Mouse (Mus musculus) liver, embryonic 12.5 days (tissue): ENCODE measurements around the gene Snx11. TPM values are rescaled to one million over a fixed set of nuclear protein-coding genes. Genes with fewer than 3 reads are reported as not detected.

ENCODE experiments used
- ATAC-seq: fragments of 200-750 bp; cut with Nextera tagmentation; 2 replicates; pipeline ENCODE4 v1.8.0; 2017; ENCODE audit warnings: moderate number of reproducible peaks, mild to moderate bottlenecking, moderate library complexity
- H3K27ac ChIP-seq: fragments of 300-500 bp; sonication (generic); 2 replicates; pipeline ENCODE4 v1.5.1; 2016; ENCODE audit warnings: mild to moderate bottlenecking
- H3K27me3 ChIP-seq: fragments of 300-500 bp; sonication (generic); replicated peaks from 2 replicates; pipeline ENCODE4 v1.6.1; 2016; ENCODE audit warnings: mild to moderate bottlenecking, moderate library complexity
- H3K36me3 ChIP-seq: fragments of 300-500 bp; sonication (generic); 2 replicates; pipeline ENCODE4 v1.6.1; 2016; ENCODE audit warnings: mild to moderate bottlenecking, moderate library complexity
- H3K4me1 ChIP-seq: fragments of 300-500 bp; sonication (generic); 2 replicates; pipeline ENCODE4 v1.6.1; 2016
- H3K4me2 ChIP-seq: fragments of 300-500 bp; sonication (generic); 2 replicates; pipeline ENCODE4 v1.6.1; 2016; ENCODE audit warnings: mild to moderate bottlenecking, moderate library complexity
- H3K4me3 ChIP-seq: fragments of 300-500 bp; sonication (generic); 2 replicates; pipeline ENCODE4 v1.5.1; 2016; ENCODE audit warnings: mild to moderate bottlenecking, moderate library complexity
- H3K9ac ChIP-seq: fragments of 300-500 bp; sonication (generic); 2 replicates; pipeline ENCODE4 v1.6.1; 2016; ENCODE audit warnings: mild to moderate bottlenecking, moderate library complexity
- H3K9me3 ChIP-seq: fragments of 300-500 bp; sonication (generic); replicated peaks from 2 replicates; pipeline ENCODE4 v1.6.1; 2016; ENCODE audit warnings: mild to moderate bottlenecking, moderate library complexity
- WGBS: fragments of 180-500 bp; shearing (Covaris S2); methylation state at CpG from one replicate; pipeline ENCODE4 v1.1.7; 2016; ENCODE audit not compliant: insufficient replicate concordance; 5-methylcytosine and 5-hydroxymethylcytosine counted together
- polyA plus RNA-seq: library from polyadenylated mRNA; unstranded; fragments of >200 nt; fragmentation: Nextera tagmentation; extraction: Ambion mirVana; gene quantifications from 2 replicates; pipeline ENCODE4 v1.2.1, GENCODE M21; 2016

The Snx11 gene
- polyA plus RNA-seq, 1 experiment from 2014 or later = 14.4 TPM

DNA sequence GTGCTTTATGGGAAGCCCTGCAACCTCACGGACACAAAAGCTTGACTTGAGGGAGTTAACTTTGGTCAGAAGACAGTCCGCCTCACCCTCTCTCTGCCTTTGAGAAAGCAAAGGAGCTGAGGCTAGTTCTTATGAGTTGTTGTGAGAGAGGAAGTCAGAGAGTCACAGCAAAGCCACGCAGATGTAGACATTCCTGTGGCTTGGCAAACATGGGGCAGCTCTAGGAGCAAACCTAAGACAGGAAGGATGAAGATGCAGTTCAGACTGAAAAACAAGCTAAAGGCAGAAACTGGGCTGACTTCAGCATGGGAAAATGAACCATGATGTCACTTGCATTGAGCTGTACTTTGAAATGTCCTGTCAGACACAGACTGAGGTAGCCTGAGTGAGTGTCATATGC lies 29.8 kb downstream of the Snx11 start:
- H3K27me3 ChIP-seq = peaks cover 19% of the 10 kb centered on the region
- H3K4me2 ChIP-seq = no peak overlapping the region
- ATAC-seq = no peak
- no peak overlapping the region for H3K9ac ChIP-seq
- H3K27ac ChIP-seq = no peak overlapping the region
- H3K36me3 ChIP-seq = no peaks in the 10 kb centered on the region
- no peaks in the 10 kb centered on the region for H3K9me3 ChIP-seq
- WGBS = 35% methylated on average over 3 of the region's 3 CpGs
- H3K4me1 ChIP-seq = no peaks in the 10 kb centered on the region
- no peak overlapping the region for H3K4me3 ChIP-seq

DNA sequence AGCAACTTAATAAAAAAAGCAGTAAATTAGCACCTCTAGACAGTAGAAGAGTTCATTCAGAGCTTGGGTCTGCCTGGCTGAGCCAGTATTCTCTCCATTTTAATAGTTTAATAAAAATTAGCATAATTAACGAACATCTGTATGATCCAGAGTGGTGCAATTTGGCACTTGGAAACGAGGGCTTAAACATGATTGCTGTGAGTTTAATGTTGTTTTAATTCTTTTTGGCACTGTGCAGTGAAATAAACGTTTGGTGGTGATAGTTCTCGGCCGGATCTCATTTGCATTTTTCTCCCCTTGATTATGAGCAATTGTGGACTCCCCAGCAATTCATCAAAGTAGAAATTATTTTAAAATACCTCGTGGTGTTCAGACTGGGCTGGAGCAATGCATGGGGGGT lies 30.7 kb downstream of the Snx11 start:
- ATAC-seq = no peak
- Histone ChIP-seq H3K36me3 (no peaks in the 10 kb centered on the region), H3K27me3 (peaks cover 24% of the 10 kb centered on the region), H3K9ac (no peak overlapping the region), H3K4me2 (no peak overlapping the region), H3K4me3 (no peak overlapping the region), H3K4me1 (no peaks in the 10 kb centered on the region), H3K27ac (no peak overlapping the region), H3K9me3 (no peaks in the 10 kb centered on the region)
- 49% methylated on average over 6 of the region's 6 CpGs for WGBS

DNA sequence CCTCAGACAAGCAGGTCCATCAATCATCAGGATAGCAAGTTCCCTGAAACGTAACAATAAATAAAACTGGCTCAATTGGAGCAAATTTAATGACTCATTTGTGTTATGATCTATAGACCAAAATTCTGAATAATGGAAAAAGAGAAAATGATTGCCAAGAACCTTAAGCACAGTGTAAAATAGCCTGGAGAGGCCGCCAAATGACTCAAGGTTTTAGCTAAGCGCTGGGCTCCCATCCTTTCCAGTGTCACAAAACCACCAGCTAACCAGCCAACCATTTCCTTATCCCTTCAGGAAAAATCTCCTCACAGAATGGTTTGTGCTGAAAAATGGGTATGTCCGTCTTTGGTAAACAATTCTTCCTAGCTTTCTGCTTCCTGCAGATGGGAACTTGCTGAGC lies 33.5 kb downstream of the Snx11 start:
- no peak overlapping the region for H3K9ac ChIP-seq
- H3K36me3 ChIP-seq = no peaks in the 10 kb centered on the region
- no peak overlapping the region for H3K4me2 ChIP-seq
- no peaks in the 10 kb centered on the region for H3K4me1 ChIP-seq
- ATAC-seq = no peak
- 58% methylated on average over 4 of the region's 4 CpGs for whole genome bisulfite sequencing
- H3K9me3 ChIP-seq = no peaks in the 10 kb centered on the region
- H3K27me3 ChIP-seq = peaks cover 36% of the 10 kb centered on the region
- H3K27ac ChIP-seq = no peak overlapping the region
- no peak overlapping the region for H3K4me3 ChIP-seq

- Histone ChIP-seq H3K4me3 (no peak overlapping the region), H3K4me1 (no peaks in the 10 kb centered on the region), H3K27me3 (peaks cover 42% of the 10 kb centered on the region), H3K9ac (no peak overlapping the region), H3K9me3 (no peaks in the 10 kb centered on the region), H3K27ac (no peak overlapping the region), H3K36me3 (no peaks in the 10 kb centered on the region), H3K4me2 (no peak overlapping the region)
- ATAC-seq = no peak
- WGBS = 57% methylated on average over 11 of the region's 11 CpGs
These were observed 34.4 kb downstream of the Snx11 start for GRCm38 (mm10) chr11:96743000-96743399.

- H3K4me3 ChIP-seq = no peak overlapping the region
- H3K36me3 ChIP-seq = no peaks in the 10 kb centered on the region
- H3K27ac ChIP-seq = no peak overlapping the region
- no peak overlapping the region for H3K4me2 ChIP-seq
- no peaks in the 10 kb centered on the region for H3K4me1 ChIP-seq
- H3K9ac ChIP-seq = no peak overlapping the region
- 45% methylated on average over 12 of the region's 12 CpGs for WGBS
- peaks cover 39% of the 10 kb centered on the region for H3K27me3 ChIP-seq
- ATAC-seq = no peak
- no peaks in the 10 kb centered on the region for H3K9me3 ChIP-seq
These were observed 35.4 kb downstream of the Snx11 start for GRCm38 (mm10) chr11:96741995-96742394.

- ATAC-seq = no peak
- H3K9me3 ChIP-seq = no peaks in the 10 kb centered on the region
- H3K36me3 ChIP-seq = no peaks in the 10 kb centered on the region
- no peak overlapping the region for H3K27ac ChIP-seq
- no peak overlapping the region for H3K4me2 ChIP-seq
- 74% methylated on average over 12 of the region's 12 CpGs for WGBS
- H3K4me3 ChIP-seq = no peak overlapping the region
- no peak overlapping the region for H3K9ac ChIP-seq
- no peaks in the 10 kb centered on the region for H3K4me1 ChIP-seq
- H3K27me3 ChIP-seq = peaks cover 47% of the 10 kb centered on the region
These were observed 36.6 kb downstream of the Snx11 start for GRCm38 (mm10) chr11:96740796-96741195.

GRCm38 (mm10) chr11:96737673-96738471 lies 39.5 kb downstream of the Snx11 start:
- no peak overlapping the region for H3K9ac ChIP-seq
- H3K36me3 ChIP-seq = no peaks in the 10 kb centered on the region
- H3K27me3 ChIP-seq = peaks cover 43% of the 10 kb centered on the region
- ATAC-seq = no peak
- no peaks in the 10 kb centered on the region for H3K4me1 ChIP-seq
- H3K4me2 ChIP-seq = no peak overlapping the region
- H3K4me3 ChIP-seq = no peak overlapping the region
- 68% methylated on average over 14 of the region's 14 CpGs for WGBS
- no peak overlapping the region for H3K27ac ChIP-seq
- H3K9me3 ChIP-seq = no peaks in the 10 kb centered on the region

GRCm38 (mm10) chr11:96736361-96736760 lies 41.0 kb downstream of the Snx11 start:
- ATAC-seq = no peak
- Histone ChIP-seq H3K4me3 (peak overlapping the region; percentile 17; the same call in 1 of the 2 replicates), H3K9ac (no peak overlapping the region)

GRCm38 (mm10) chr11:96735908-96736307 lies 41.5 kb downstream of the Snx11 start:
- Histone ChIP-seq H3K36me3 (no peaks in the 10 kb centered on the region), H3K4me3 (peak overlapping the region; percentile 17; the same call in 1 of the 2 replicates), H3K4me2 (peak overlapping the region; percentile 49), H3K27me3 (peaks cover 30% of the 10 kb centered on the region), H3K4me1 (no peaks in the 10 kb centered on the region), H3K27ac (no peak overlapping the region), H3K9ac (no peak overlapping the region), H3K9me3 (no peaks in the 10 kb centered on the region)
- ATAC-seq = no peak
- WGBS = 7% methylated on average over 19 of the region's 19 CpGs

More at GRCm38 (mm10) chr11:96736361-96736760, 41.0 kb downstream of the Snx11 start:
- no peak overlapping the region for H3K27ac ChIP-seq
- 37% methylated on average over 11 of the region's 11 CpGs for WGBS
- no peaks in the 10 kb centered on the region for H3K36me3 ChIP-seq
- peaks cover 35% of the 10 kb centered on the region for H3K27me3 ChIP-seq
- peak overlapping the region; percentile 49 for H3K4me2 ChIP-seq
- H3K4me1 ChIP-seq = no peaks in the 10 kb centered on the region
- H3K9me3 ChIP-seq = no peaks in the 10 kb centered on the region

GRCm38 (mm10) chr11:96732657-96733056 lies 44.7 kb downstream of the Snx11 start:
- no peaks in the 10 kb centered on the region for H3K4me1 ChIP-seq
- H3K27me3 ChIP-seq = peaks cover 19% of the 10 kb centered on the region
- H3K27ac ChIP-seq = no peak overlapping the region
- no peak overlapping the region for H3K9ac ChIP-seq
- H3K4me2 ChIP-seq = no peak overlapping the region
- H3K36me3 ChIP-seq = no peaks in the 10 kb centered on the region
- no peaks in the 10 kb centered on the region for H3K9me3 ChIP-seq
- no peak for ATAC-seq
- 58% methylated on average over 4 of the region's 4 CpGs for WGBS
- H3K4me3 ChIP-seq = no peak overlapping the region

DNA sequence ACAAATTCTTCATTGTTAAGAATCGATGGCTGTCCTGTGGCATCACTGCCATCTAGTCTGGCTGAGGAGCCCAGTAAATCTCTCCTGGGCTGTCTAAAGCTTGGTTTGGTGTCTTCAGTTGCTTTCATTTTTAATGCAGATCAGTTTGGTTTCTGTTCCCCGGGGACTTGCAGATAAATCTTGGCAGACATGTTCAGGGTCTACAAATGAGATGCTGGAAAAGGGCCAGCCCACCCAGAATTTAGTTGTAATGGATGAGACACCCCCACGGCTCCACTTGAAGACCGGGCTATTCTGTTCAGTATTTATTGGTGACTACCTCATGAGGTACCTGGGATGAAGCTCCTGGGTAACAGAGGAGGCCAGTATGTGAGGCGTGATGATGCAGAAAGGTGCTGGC lies 47.0 kb downstream of the Snx11 start:
- Histone ChIP-seq H3K4me3 (no peak overlapping the region), H3K4me1 (no peaks in the 10 kb centered on the region), H3K27me3 (peaks cover 4% of the 10 kb centered on the region; the same call in 1 of the 2 replicates), H3K9ac (no peak overlapping the region), H3K27ac (no peak overlapping the region), H3K9me3 (no peaks in the 10 kb centered on the region), H3K36me3 (no peaks in the 10 kb centered on the region), H3K4me2 (no peak overlapping the region)
- no peak for ATAC-seq
- WGBS = 71% methylated on average over 5 of the region's 5 CpGs

- whole genome bisulfite sequencing = 45% methylated on average over 9 of the region's 9 CpGs
- Histone ChIP-seq H3K27me3 (peaks cover 4% of the 10 kb centered on the region; the same call in 1 of the 2 replicates), H3K4me1 (no peaks in the 10 kb centered on the region), H3K9me3 (no peaks in the 10 kb centered on the region), H3K4me3 (no peak overlapping the region), H3K9ac (no peak overlapping the region), H3K36me3 (no peaks in the 10 kb centered on the region), H3K27ac (no peak overlapping the region), H3K4me2 (no peak overlapping the region)
- no peak for ATAC-seq
These were observed 47.9 kb downstream of the Snx11 start for GRCm38 (mm10) chr11:96729462-96729861.
